Mouse (Mus musculus): ENCODE data around the gene Ate1.
"Not testable (repeated sequence)": the region's sequence is repeated elsewhere in the genome, so short reads cannot be mapped to it uniquely, and the experiment has no call there.

The Ate1 gene

DNA sequence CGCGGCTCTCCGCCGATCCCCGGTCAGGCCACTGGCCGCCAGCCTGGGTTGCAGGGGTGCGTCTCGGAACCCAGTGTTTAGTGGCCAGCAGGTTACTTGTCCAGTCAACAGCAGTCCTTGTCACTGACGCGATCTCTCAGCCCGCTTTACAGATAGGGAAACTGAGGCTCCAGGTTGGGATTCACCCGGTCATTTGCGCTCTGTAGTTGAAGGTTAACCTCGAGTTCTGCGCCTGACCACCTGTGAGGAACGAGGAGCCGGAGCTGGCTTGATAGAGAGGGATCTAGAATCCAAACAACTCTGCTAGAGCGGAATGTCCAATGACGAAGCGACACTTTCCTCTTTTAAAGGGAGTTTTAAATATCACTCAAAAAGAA is at the start of gene Ate1:
TSS of gene Ate1 (minus strand) at position 321 of the 377 bp plus-strand sequence.
- no peak for DNase-seq (ENCODE audit: low spot score)

GRCm38 (mm10) chr7:130568783-130569436 is 48.7 kb upstream of the Ate1 start:
- DNase-seq (ENCODE audit: low spot score), result no peak

GRCm38 (mm10) chr7:130564596-130564995 is 44.4 kb upstream of the Ate1 start:
- DNase-seq (ENCODE audit: low spot score), result no peak

GRCm38 (mm10) chr7:130563880-130564279 is 43.7 kb upstream of the Ate1 start:
- DNase-seq (ENCODE audit: low spot score), result no peak

GRCm38 (mm10) chr7:130563276-130563675 is 43.1 kb upstream of the Ate1 start:
- DNase-seq (ENCODE audit: low spot score), result no peak

- no peak for DNase-seq (ENCODE audit: low spot score)
These were observed 40.8 kb upstream of the Ate1 start for GRCm38 (mm10) chr7:130560933-130561332.

DNA sequence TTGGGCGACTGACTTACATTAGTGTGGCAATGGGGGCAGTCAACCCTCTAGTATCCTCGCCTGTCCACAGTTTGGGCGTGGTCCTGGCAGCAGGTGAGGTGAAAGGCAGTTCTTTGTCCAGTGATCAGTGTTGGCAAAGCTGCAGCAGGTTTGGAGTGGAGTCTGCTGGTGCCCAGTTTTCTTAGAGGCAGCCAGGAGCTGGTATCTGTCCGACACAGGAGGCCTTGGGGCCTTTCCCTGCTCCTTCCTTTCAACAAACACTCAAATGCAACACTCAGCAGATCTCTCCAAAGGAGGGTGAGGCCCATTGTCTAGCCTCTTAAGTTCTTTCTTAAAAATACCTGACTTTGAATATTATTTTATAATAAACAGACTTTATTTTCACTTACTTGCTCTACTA is 38.4 kb upstream of the Ate1 start:
- no peak for DNase-seq (ENCODE audit: low spot score)

GRCm38 (mm10) chr7:130555597-130555996 is 35.4 kb upstream of the Ate1 start:
- no peak for DNase-seq (ENCODE audit: low spot score)

- no peak for DNase-seq (ENCODE audit: low spot score)
These were observed 33.2 kb upstream of the Ate1 start for GRCm38 (mm10) chr7:130553321-130553720.

DNA sequence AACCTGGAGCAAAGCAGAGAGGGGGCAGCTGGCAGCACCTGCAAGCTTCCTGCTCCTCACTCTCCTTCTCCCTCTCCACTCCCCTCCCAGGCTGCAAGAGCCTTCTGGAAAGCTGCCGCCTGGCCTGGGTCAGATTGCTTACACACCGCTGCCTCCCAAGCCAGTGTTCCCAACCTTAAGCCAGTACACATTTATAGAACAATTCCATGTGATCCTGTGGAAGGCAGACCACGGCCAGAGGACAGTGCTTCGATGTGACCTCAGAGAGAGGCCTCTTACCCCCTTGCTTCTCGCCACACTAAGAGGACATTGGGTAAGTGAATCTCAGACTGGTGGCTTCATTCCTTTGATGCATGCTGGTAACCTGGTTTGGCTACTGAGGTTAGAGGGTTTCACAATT is 32.6 kb upstream of the Ate1 start:
- no peak for DNase-seq (ENCODE audit: low spot score)

DNA sequence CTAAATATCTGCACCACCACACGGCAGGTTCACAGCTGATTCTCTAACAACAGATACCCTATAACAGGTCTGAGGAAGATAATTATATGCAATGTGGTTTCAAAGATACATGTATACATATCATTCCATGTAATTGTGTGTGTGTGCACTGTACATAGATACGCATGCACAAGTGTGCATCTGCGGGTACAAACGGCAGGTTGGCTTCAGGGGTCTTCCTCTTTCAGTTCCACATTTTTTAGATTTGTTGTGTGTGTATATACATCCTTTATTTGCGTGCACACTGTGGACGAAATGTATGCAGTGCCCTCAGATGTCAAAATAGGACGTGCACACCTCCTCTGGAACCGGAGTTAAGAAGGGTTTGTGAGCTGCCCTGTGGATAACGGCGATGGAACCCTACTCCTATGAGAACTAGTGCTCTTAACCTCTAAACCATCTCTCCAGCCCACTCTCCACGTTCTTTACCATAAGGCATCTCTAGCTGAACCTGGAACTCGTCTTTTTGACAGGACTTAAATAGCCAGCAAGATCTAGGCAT is 27.5 kb upstream of the Ate1 start:
- no peak for DNase-seq (ENCODE audit: low spot score)

DNA sequence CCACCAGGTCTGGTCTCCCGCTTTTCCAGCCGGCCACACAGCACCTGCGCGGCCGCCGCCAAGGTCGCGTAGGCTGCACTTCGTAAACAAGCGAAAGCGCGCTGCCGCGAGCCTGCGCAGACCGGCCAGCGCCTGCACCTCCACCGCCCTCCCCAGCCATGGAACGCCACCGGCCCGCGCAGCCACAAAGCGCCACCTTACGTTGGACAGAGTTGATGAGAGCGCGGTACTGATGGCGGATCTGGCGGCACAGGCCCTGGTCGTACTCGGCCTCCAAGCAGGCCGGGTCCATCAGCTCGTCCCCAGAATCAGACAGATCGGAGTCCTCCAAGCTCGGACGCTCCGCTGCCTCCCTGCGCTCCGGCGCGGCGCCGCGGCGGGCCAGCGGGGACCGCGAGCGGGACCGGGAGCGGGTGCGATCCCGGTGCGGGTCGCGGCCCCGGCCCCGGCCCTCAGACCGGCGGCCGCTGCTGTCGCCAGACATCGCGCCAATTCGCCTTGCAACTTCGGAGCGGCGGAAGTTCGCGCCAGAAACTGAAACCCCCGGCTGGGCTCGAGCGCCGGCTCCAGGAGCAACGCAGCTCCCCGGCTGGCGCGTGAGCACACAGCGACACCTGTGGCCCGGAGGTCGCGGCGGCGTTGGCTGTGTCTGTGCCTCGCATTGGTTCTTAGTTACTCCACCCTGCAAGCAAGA is 26.8 kb upstream of the Ate1 start:
- DNase-seq (ENCODE audit: low spot score), result peak; percentile 92

DNA sequence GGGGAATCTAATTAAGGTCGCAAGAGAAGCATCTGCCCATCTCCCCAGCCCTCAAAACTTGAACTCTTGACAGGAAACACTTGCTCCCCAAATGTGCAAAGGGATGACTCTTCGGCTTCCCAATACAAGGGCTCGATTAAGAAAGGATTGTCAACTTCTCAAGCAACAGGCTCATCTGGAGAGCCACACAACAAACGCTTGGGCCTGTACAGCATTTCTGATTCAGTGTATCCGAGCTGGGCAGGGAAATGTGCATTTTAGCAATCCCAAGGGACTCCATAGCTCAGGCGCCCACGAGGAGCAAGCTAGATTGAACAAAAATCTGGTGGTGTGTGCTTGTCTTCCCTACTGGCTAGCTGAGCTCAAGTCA is 26.2 kb upstream of the Ate1 start:
- DNase-seq (ENCODE audit: low spot score), result no peak

GRCm38 (mm10) chr7:130545893-130546292 is 25.7 kb upstream of the Ate1 start:
- no peak for DNase-seq (ENCODE audit: low spot score)

DNA sequence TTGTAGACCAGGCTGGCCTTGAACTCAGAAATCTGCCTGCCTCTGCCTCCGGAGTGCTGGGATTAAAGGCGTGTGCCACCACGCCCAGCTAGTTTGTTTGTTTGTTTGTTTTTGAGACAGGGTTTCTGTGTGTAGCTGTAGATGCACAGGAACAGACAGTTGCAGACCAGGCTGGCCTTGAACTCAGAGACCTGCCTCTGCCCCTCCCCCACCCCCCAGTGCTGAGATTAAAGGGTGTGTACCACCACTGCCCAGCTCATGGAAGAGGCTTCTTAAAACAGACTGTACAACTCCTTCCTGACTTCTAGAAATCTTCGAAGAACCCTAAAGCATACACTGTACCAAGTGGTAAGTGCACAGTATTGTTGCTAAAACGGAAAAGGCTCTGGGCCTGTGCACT is 25.2 kb upstream of the Ate1 start:
- no peak for DNase-seq (ENCODE audit: low spot score)

DNA sequence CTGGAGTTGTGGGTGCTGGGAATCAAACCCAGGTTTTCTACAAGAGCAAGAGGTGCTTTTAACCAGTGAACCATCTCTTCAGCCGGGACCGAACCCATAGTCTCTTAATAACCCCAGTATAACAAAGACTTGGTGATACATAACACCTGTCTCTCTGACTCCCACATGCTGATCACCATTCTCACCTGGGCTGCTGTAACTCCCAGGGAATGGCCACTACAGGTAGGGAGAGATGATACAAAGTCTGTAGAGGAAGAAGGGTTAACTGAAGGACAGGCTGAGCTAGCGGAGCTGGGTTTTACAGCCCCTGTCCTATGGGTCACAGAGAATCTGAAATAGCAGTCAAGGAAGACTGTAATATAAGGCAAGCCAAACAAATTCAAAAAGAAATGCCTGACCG is 23.0 kb upstream of the Ate1 start:
- DNase-seq (ENCODE audit: low spot score), result no peak

DNA sequence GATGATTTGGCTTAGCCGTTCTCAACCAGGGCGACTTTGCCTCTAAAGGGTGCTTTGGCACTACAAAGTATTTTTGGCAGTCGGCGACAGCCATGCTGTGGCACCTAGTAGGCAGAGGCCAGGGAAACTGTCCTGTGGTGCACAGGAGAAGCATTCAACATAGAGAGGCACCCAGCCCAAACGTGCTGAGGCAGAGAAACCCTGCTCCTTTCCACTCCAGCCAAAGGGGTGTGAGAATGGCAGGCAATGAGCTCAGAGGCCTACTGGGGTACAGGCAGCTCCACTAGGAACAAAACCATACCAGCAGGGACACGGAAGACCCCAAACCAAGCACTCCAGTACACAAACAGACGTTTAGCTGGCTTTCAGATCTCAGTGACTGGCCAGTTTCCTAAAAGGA is 20.0 kb upstream of the Ate1 start:
- no peak for DNase-seq (ENCODE audit: low spot score)

DNA sequence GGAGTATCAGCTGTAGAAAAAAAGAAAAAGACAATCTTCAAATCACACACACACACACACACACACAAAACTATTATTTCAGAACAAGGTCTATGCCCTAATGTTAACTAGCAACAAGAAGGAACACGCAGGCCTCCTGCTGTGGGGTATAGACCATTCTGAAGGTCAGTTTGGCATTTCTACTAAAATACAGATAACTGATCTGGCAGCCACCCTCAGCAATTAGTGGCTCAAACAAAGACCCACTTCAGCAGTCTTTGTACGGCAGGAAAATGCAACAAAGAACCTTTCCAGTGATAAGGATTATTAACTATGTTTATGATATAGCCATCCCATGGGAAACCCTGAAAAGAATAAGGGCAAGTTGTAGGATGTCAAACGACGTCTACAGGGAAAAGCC is 16.9 kb upstream of the Ate1 start:
- DNase-seq (ENCODE audit: low spot score), result no peak

GRCm38 (mm10) chr7:130535174-130535573 is 15.0 kb upstream of the Ate1 start:
- DNase-seq (ENCODE audit: low spot score), result no peak

- peak; percentile 81 for DNase-seq (ENCODE audit: low spot score)
These were observed 13.4 kb upstream of the Ate1 start for GRCm38 (mm10) chr7:130533316-130534260.

DNA sequence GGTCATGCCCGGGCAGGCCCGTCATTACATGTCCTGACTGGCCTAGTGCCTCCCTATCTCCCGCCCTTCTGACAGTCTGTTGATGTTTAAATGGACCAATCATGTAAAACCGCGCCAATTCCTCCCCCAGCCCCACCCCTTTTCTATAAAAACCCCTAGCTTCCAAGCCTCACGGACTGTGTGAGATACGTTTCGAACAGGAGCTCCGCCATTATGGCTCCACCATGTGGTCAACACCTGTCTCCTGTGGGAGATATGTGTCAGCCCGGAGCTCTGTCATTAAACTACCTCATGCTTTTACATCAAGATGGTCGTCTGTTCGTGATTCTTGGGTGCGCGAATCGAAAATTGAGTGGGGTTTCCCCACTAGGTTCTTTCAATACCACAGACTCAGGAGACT is 11.0 kb upstream of the Ate1 start:
- DNase-seq (ENCODE audit: low spot score), result not testable (repeated sequence)

DNA sequence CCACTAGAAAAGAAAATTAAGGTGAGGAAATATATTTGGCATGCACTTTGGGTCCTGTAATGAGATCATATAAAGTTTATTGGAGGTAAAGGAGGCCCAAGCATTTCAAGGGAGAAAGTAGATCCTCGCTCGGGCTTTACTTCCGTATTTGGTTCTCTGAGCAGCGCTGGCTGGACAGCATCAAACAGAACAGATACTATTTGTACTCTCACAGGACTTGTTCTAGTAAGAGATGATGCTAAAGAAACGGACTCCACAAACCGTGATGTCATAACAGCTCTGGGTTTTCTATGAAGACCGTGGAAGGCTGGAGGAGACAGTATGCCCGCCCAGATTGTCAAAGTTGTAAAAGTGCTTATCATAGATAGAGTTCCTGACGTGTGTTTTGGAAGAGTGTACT is 7.1 kb upstream of the Ate1 start:
- no peak for DNase-seq (ENCODE audit: low spot score)

DNA sequence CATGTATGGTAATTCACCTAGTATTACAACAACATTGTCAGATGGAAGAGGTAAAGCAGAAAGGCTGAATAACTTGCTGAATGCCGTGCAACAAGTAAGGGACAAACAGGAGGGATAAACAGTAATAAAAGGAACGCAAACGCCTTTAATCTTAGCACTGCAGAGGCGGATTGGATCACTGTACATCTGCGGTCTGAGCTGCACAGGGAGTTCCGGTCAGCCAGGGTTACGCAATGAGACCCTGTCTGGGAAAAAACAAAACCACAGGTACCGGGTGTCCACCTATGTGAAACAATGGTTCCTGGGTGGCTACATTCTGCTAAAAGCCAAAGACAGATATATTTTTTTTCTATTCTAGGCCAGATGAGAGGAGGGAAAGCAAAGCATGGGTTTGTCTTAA is 3.3 kb upstream of the Ate1 start:
- DNase-seq (ENCODE audit: low spot score), result no peak

Measured in ovary, postnatal 36 days (tissue).